Mouse (Mus musculus): ENCODE data around the gene Cchcr1. TPM values are rescaled to one million over a fixed set of nuclear protein-coding genes. Genes with fewer than 3 reads are reported as not detected.

Gene Cchcr1
- total RNA-seq, 1 experiment = 28.5 TPM

DNA sequence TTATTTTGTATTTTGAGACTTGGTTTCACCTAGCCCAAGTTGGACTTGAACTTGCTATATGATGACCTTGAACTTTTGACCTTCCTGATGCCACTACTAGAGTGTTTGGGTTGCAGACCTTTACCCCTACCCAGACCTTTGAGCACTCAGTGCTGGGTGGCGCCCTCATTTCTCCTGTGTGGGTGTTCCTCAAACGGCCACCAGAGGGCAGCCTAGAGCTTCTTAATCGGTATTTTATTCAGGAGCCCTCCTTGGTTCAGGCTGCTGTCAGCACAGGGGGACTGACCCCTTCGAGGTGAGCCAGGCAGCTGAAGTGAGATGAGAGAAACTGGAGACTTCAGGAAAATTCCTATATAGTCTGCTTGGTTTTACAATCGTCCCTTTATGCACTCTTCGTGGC, 27.8 kb downstream of the Cchcr1 start:
- H3K9me3 ChIP-seq (ENCODE audit: control insufficient read depth, insufficient read depth, low read depth, low read length) = no peaks in the 10 kb centered on the region
- H3K9ac ChIP-seq (ENCODE audit: insufficient read depth, low read depth, low read length, poor library complexity, severe bottlenecking) = no peak overlapping the region
- no peak overlapping the region for H3K4me3 ChIP-seq (ENCODE audit: insufficient read depth in 1 of 2, low read depth in 1 of 2, low read length in 2 of 2, poor library complexity in 1 of 2, severe bottlenecking in 1 of 2)
- H3K27ac ChIP-seq (ENCODE audit: insufficient read depth, low read depth, low read length, poor library complexity, severe bottlenecking) = no peak overlapping the region; the same call in 1 of the 2 replicates
- in situ Hi-C loops (cut with MboI; ENCODE audit: low sequenced_read_pairs in 2 of 2, unreplicated experiment in 2 of 2) = no loop called here
- peaks cover 8 to 25% of the 10 kb centered on the region in 2 experiments; a peak in 3 of 4 replicates for H3K4me1 ChIP-seq (ENCODE audit: control insufficient read depth in 2 of 2, insufficient read depth in 2 of 2, low read length in 2 of 2, poor library complexity in 1 of 2)
- no peaks in the 10 kb centered on the region for H3K36me3 ChIP-seq (ENCODE audit: control insufficient read depth, insufficient read depth, low read length, poor library complexity, severe bottlenecking)
- peak; percentile 84 for DNase-seq (ENCODE audit: low read depth, low spot score)
- TF ChIP-seq HCFC1 (IDR thresholded peaks at IDR 0.05; ENCODE audit: borderline replicate concordance, insufficient read depth, low read length) (no peak; the same call in 1 of the 2 replicates), MAFK (IDR thresholded peaks at IDR 0.05; ENCODE audit: insufficient read depth, low read depth, low read length) (no peak), ZNF384 (IDR thresholded peaks at IDR 0.05; ENCODE audit: low read depth, low read length) (no peak), CHD2 (IDR thresholded peaks at IDR 0.05; ENCODE audit: low read depth, low read length) (no peak), ZC3H11A (IDR thresholded peaks at IDR 0.05; ENCODE audit: borderline replicate concordance, low read depth, low read length) (no peak)

DNA sequence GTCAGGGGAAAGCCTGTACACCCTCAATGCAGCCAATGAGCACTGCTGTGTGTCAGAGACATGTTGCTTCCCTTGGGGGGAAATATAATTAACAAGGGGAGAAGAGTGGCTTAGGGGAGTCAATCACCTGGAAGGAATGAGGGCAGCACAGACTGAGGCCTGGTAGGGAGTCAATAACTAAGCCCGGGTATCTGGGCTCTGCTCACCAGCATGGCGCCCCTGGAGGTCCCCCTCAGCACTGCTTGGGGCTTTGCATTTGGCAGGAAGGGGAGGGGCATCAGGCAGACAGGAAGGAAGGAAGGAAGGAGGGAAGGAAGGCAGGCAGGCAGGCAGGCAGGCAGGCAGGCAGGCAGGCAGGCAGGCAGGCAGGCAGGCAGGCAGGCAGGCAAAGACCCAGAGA, 30.6 kb downstream of the Cchcr1 start:
- peak overlapping the region in 1 of 2 experiments; percentile 18; a peak in 1 of 4 replicates for H3K4me3 ChIP-seq (ENCODE audit: insufficient read depth in 1 of 2, low read depth in 1 of 2, low read length in 2 of 2, poor library complexity in 1 of 2, severe bottlenecking in 1 of 2)
- in situ Hi-C loops (cut with MboI; ENCODE audit: low sequenced_read_pairs in 2 of 2, unreplicated experiment in 2 of 2) = no loop called here

DNA sequence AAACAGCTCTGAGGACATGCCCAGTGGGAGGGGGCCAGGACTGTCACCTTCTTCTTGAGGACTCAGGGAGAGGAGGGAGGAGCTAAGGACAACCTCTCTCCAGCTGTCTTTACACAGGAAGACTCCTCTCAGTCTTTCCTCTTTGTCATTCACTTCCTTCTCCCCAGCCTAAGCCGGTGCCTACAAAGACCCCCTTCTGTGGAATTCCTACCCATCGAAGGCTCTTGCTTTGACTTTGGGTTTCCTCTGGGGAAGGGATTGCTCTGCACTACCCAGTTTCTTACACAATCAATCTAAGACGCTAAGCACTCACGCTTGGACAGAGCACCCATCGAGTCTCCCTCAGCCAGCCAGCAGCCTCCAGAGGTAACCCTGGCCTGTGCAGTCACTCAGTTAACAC, 31.7 kb downstream of the Cchcr1 start:
- Histone ChIP-seq H3K4me3 (ENCODE audit: insufficient read depth in 1 of 2, low read depth in 1 of 2, low read length in 2 of 2, poor library complexity in 1 of 2, severe bottlenecking in 1 of 2) (no peak overlapping the region; a peak in 1 of 4 replicates), H3K4me1 (ENCODE audit: control insufficient read depth in 2 of 2, insufficient read depth in 2 of 2, low read length in 2 of 2, poor library complexity in 1 of 2) (peaks cover 6 to 28% of the 10 kb centered on the region in 2 experiments; a peak in 2 of 4 replicates), H3K9me3 (ENCODE audit: control insufficient read depth, insufficient read depth, low read depth, low read length) (no peaks in the 10 kb centered on the region), H3K9ac (ENCODE audit: insufficient read depth, low read depth, low read length, poor library complexity, severe bottlenecking) (no peak overlapping the region), H3K27ac (ENCODE audit: insufficient read depth, low read depth, low read length, poor library complexity, severe bottlenecking) (peak overlapping the region; percentile 40; the same call in 1 of the 2 replicates), H3K36me3 (ENCODE audit: control insufficient read depth, insufficient read depth, low read length, poor library complexity, severe bottlenecking) (no peaks in the 10 kb centered on the region)
- in situ Hi-C loops (cut with MboI; ENCODE audit: low sequenced_read_pairs in 2 of 2, unreplicated experiment in 2 of 2) = no loop called here
- no peak for TF ChIP-seq ZNF384 (IDR thresholded peaks at IDR 0.05; ENCODE audit: low read depth, low read length)
- no peak for TF ChIP-seq ZC3H11A (IDR thresholded peaks at IDR 0.05; ENCODE audit: borderline replicate concordance, low read depth, low read length)
- TF ChIP-seq HCFC1 (IDR thresholded peaks at IDR 0.05; ENCODE audit: borderline replicate concordance, insufficient read depth, low read length) = no peak
- TF ChIP-seq MAFK (IDR thresholded peaks at IDR 0.05; ENCODE audit: insufficient read depth, low read depth, low read length) = no peak
- no peak for TF ChIP-seq CHD2 (IDR thresholded peaks at IDR 0.05; ENCODE audit: low read depth, low read length)
- DNase-seq (ENCODE audit: low read depth, low spot score) = no peak

More for the DNA sequence above, 30.6 kb downstream of the Cchcr1 start:
- no peak for DNase-seq (ENCODE audit: low read depth, low spot score)
- peaks cover 8 to 32% of the 10 kb centered on the region in 2 experiments; a peak in 3 of 4 replicates for H3K4me1 ChIP-seq (ENCODE audit: control insufficient read depth in 2 of 2, insufficient read depth in 2 of 2, low read length in 2 of 2, poor library complexity in 1 of 2)
- H3K27ac ChIP-seq (ENCODE audit: insufficient read depth, low read depth, low read length, poor library complexity, severe bottlenecking) = peak overlapping the region; percentile 0; the same call in 1 of the 2 replicates
- no peaks in the 10 kb centered on the region for H3K9me3 ChIP-seq (ENCODE audit: control insufficient read depth, insufficient read depth, low read depth, low read length)
- TF ChIP-seq MAFK (IDR thresholded peaks at IDR 0.05; ENCODE audit: insufficient read depth, low read depth, low read length) (no peak), ZC3H11A (IDR thresholded peaks at IDR 0.05; ENCODE audit: borderline replicate concordance, low read depth, low read length) (no peak), HCFC1 (IDR thresholded peaks at IDR 0.05; ENCODE audit: borderline replicate concordance, insufficient read depth, low read length) (no peak), ZNF384 (IDR thresholded peaks at IDR 0.05; ENCODE audit: low read depth, low read length) (no peak), CHD2 (IDR thresholded peaks at IDR 0.05; ENCODE audit: low read depth, low read length) (no peak)
- H3K36me3 ChIP-seq (ENCODE audit: control insufficient read depth, insufficient read depth, low read length, poor library complexity, severe bottlenecking) = no peaks in the 10 kb centered on the region
- peak overlapping the region; percentile 23; the same call in 1 of the 2 replicates for H3K9ac ChIP-seq (ENCODE audit: insufficient read depth, low read depth, low read length, poor library complexity, severe bottlenecking)

DNA sequence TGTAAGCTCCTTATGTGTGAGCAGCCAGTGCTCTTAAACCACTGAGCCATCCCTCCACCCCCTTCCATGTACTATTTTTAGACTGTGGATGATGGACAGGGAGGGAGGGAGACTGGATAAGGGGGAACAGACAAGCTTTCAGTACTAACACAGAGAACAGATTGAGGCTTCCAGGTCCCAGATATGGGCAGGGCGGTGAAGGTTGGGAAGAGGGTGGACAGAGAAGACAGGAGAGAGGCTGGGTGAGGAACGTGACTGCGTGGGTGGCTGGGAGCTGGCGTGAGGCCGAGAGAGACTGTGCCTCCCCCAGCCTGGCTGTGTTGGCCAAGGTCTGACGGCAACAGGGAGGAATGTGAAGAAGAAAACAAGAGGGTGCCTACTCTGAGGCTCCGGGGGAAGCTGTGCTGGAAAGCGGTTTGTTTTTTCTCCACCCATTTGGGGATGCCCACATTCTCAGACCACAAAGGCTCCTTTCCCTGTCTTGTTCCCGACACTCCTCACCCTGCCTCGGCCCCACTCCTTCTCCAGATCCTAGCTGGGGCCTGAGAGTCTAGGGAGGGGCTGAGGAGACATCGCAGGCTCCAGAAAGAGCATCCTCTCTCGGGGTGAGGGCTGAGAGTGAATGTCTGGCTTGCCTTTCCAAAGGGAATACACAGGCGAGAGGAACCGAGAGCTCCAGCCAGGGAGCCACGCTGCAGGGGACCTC, 32.7 kb downstream of the Cchcr1 start:
- Histone ChIP-seq H3K4me1 (ENCODE audit: control insufficient read depth in 2 of 2, insufficient read depth in 2 of 2, low read length in 2 of 2, poor library complexity in 1 of 2) (peaks cover 3 to 32% of the 10 kb centered on the region in 2 experiments; a peak in 1 of 4 replicates), H3K27ac (ENCODE audit: insufficient read depth, low read depth, low read length, poor library complexity, severe bottlenecking) (peak overlapping the region; percentile 33; the same call in 1 of the 2 replicates), H3K36me3 (ENCODE audit: control insufficient read depth, insufficient read depth, low read length, poor library complexity, severe bottlenecking) (no peaks in the 10 kb centered on the region), H3K9ac (ENCODE audit: insufficient read depth, low read depth, low read length, poor library complexity, severe bottlenecking) (peak overlapping the region; percentile 50; the same call in 1 of the 2 replicates), H3K4me3 (ENCODE audit: insufficient read depth in 1 of 2, low read depth in 1 of 2, low read length in 2 of 2, poor library complexity in 1 of 2, severe bottlenecking in 1 of 2) (peak overlapping the region in 1 of 2 experiments; percentile 30; a peak in 1 of 4 replicates), H3K9me3 (ENCODE audit: control insufficient read depth, insufficient read depth, low read depth, low read length) (no peaks in the 10 kb centered on the region)
- no peak for DNase-seq (ENCODE audit: low read depth, low spot score)
- TF ChIP-seq ZC3H11A (IDR thresholded peaks at IDR 0.05; ENCODE audit: borderline replicate concordance, low read depth, low read length) (no peak), HCFC1 (IDR thresholded peaks at IDR 0.05; ENCODE audit: borderline replicate concordance, insufficient read depth, low read length) (no peak), CHD2 (IDR thresholded peaks at IDR 0.05; ENCODE audit: low read depth, low read length) (no peak), ZNF384 (IDR thresholded peaks at IDR 0.05; ENCODE audit: low read depth, low read length) (no peak), MAFK (IDR thresholded peaks at IDR 0.05; ENCODE audit: insufficient read depth, low read depth, low read length) (no peak)
- in situ Hi-C loops (cut with MboI; ENCODE audit: low sequenced_read_pairs in 2 of 2, unreplicated experiment in 2 of 2) = no loop called here

Measured in ES-E14 (cell line).